Mouse (Mus musculus) thymus, postnatal 36 days (tissue): ENCODE measurements at regions not wholly inside any gene's neighbourhood (a gene's known extent, or its start where the extent isn't known, plus 50 kb on each side); places are given as distances from the start of the nearest gene placed in this dataset.
A peak's percentile ranks its signal among the peaks of the same experiment; 100 is the strongest.

ENCODE experiments used
- DNase-seq, 2 experiments: peaks; one replicate each; pipeline ENCODE4 v3.0.0; 2022; ENCODE audit warnings: mixed read lengths in 2 of 2

GRCm38 (mm10) chr10:53434376-53435171, 54.8 kb upstream of the Cep85l start:
- DNase-seq = peak in 1 of 2 experiments; percentile 4

GRCm38 (mm10) chr10:53432794-53433193, 53.0 kb upstream of the Cep85l start:
- DNase-seq = no peak

GRCm38 (mm10) chr10:53429539-53430344, 50.0 kb upstream of the Cep85l start:
- DNase-seq = no peak
